Mouse (Mus musculus): ENCODE results near the gene Trim47. TPM values are rescaled to one million over a fixed set of nuclear protein-coding genes. Genes with fewer than 3 reads are reported as not detected.
A peak's percentile ranks its signal among the peaks of the same experiment; 100 is the strongest.

The Trim47 gene
- polyA plus RNA-seq, 1 experiment = 95.4 TPM

DNA sequence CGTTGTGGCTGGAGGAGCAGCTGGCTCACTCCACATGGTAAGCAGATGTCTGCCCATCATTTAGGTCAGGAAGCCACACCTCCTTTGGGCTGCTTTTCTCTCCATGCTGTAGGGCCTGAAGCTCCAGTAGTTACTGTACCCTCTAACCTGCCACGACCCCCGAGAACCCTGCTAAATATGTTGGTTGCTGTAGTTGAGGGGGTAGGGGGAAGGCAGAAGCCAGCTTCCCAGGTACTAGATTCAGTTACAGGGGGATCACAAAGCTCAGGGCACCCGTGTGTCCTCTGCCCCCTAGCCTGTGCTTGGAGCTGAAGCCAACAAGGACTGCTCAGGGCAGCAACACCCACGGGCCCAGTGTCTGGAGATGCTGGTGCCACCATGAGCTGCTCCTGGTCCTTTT, 6.5 kb upstream of the Trim47 start:
- TF ChIP-seq FOSL1 (IDR thresholded peaks at IDR 0.05; ENCODE audit: insufficient read depth, low read length, poor library complexity, severe bottlenecking) (no peak), CTCF (IDR thresholded peaks at IDR 0.05; ENCODE audit: control insufficient read depth, insufficient read depth, insufficient read length) (no peak), CEBPB (IDR thresholded peaks at IDR 0.05; ENCODE audit: low read depth) (no peak), MYOD1 (IDR thresholded peaks at IDR 0.05; ENCODE audit: control insufficient read depth, insufficient read length, low read depth) (no peak), USF1 (IDR thresholded peaks at IDR 0.05; ENCODE audit: low read depth) (no peak), MAX (IDR thresholded peaks at IDR 0.05) (no peak), MYOG (IDR thresholded peaks at IDR 0.05; ENCODE audit: control insufficient read depth, extremely low read depth, insufficient read length) (no peak)
- H3K36me3 ChIP-seq (ENCODE audit: control insufficient read depth, insufficient read depth) = peaks cover 52% of the 10 kb centered on the region
- no peak overlapping the region for H3K4me3 ChIP-seq (ENCODE audit: insufficient read depth, poor library complexity, severe bottlenecking)
- H3ac ChIP-seq (ENCODE audit: control insufficient read depth, insufficient read length, low read depth) = no peak overlapping the region
- peaks cover 28% of the 10 kb centered on the region for H3K79me3 ChIP-seq (ENCODE audit: low read depth)
- H3K79me2 ChIP-seq (ENCODE audit: control insufficient read depth, insufficient read depth) = peaks cover 52% of the 10 kb centered on the region
- no peaks in the 10 kb centered on the region for H3K27me3 ChIP-seq (ENCODE audit: control insufficient read depth, insufficient read depth, insufficient read length)

- H3K79me2 ChIP-seq (ENCODE audit: control insufficient read depth, insufficient read depth) = peaks cover 44% of the 10 kb centered on the region
- H3K4me3 ChIP-seq (ENCODE audit: insufficient read depth, poor library complexity, severe bottlenecking) = no peak overlapping the region
- H3K36me3 ChIP-seq (ENCODE audit: control insufficient read depth, insufficient read depth) = peaks cover 52% of the 10 kb centered on the region
- no peaks in the 10 kb centered on the region for H3K27me3 ChIP-seq (ENCODE audit: control insufficient read depth, insufficient read depth, insufficient read length)
- no peak for TF ChIP-seq CTCF (IDR thresholded peaks at IDR 0.05; ENCODE audit: control insufficient read depth, insufficient read depth, insufficient read length)
- TF ChIP-seq MYOD1 (IDR thresholded peaks at IDR 0.05; ENCODE audit: control insufficient read depth, insufficient read length, low read depth) = no peak
- TF ChIP-seq FOSL1 (IDR thresholded peaks at IDR 0.05; ENCODE audit: insufficient read depth, low read length, poor library complexity, severe bottlenecking) = no peak
- TF ChIP-seq MYOG (IDR thresholded peaks at IDR 0.05; ENCODE audit: control insufficient read depth, extremely low read depth, insufficient read length) = no peak
- TF ChIP-seq MAX (IDR thresholded peaks at IDR 0.05) = no peak
- no peak for TF ChIP-seq USF1 (IDR thresholded peaks at IDR 0.05; ENCODE audit: low read depth)
- TF ChIP-seq CEBPB (IDR thresholded peaks at IDR 0.05; ENCODE audit: low read depth) = no peak
- H3ac ChIP-seq (ENCODE audit: control insufficient read depth, insufficient read length, low read depth) = no peak overlapping the region
- H3K79me3 ChIP-seq (ENCODE audit: low read depth) = peaks cover 20% of the 10 kb centered on the region
These were observed 5.6 kb upstream of the Trim47 start for GRCm38 (mm10) chr11:116132366-116133333.

GRCm38 (mm10) chr11:116131349-116132170, 4.5 kb upstream of the Trim47 start:
- TF ChIP-seq MAX (IDR thresholded peaks at IDR 0.05) = no peak
- TF ChIP-seq MYOD1 (IDR thresholded peaks at IDR 0.05; ENCODE audit: control insufficient read depth, insufficient read length, low read depth) = no peak
- TF ChIP-seq CEBPB (IDR thresholded peaks at IDR 0.05; ENCODE audit: low read depth) = no peak
- TF ChIP-seq FOSL1 (IDR thresholded peaks at IDR 0.05; ENCODE audit: insufficient read depth, low read length, poor library complexity, severe bottlenecking) = no peak
- no peak for TF ChIP-seq USF1 (IDR thresholded peaks at IDR 0.05; ENCODE audit: low read depth)
- no peak for TF ChIP-seq CTCF (IDR thresholded peaks at IDR 0.05; ENCODE audit: control insufficient read depth, insufficient read depth, insufficient read length)
- no peak for TF ChIP-seq MYOG (IDR thresholded peaks at IDR 0.05; ENCODE audit: control insufficient read depth, extremely low read depth, insufficient read length)
- no peak overlapping the region for H3K4me3 ChIP-seq (ENCODE audit: insufficient read depth, poor library complexity, severe bottlenecking)
- H3K27me3 ChIP-seq (ENCODE audit: control insufficient read depth, insufficient read depth, insufficient read length) = no peaks in the 10 kb centered on the region
- peaks cover 33% of the 10 kb centered on the region for H3K79me2 ChIP-seq (ENCODE audit: control insufficient read depth, insufficient read depth)
- H3K79me3 ChIP-seq (ENCODE audit: low read depth) = peaks cover 9% of the 10 kb centered on the region
- H3ac ChIP-seq (ENCODE audit: control insufficient read depth, insufficient read length, low read depth) = peak overlapping the region; percentile 14
- H3K36me3 ChIP-seq (ENCODE audit: control insufficient read depth, insufficient read depth) = peaks cover 50% of the 10 kb centered on the region

- Histone ChIP-seq H3K4me3 (ENCODE audit: insufficient read depth, poor library complexity, severe bottlenecking) (peak within 1 kb of the TSS; percentile 45), H3K27me3 (ENCODE audit: control insufficient read depth, insufficient read depth, insufficient read length) (no peaks in the 10 kb centered on the region), H3K36me3 (ENCODE audit: control insufficient read depth, insufficient read depth) (peaks cover 51% of the 10 kb centered on the region), H3K79me2 (ENCODE audit: control insufficient read depth, insufficient read depth) (peaks cover 24% of the 10 kb centered on the region), H3K79me3 (ENCODE audit: low read depth) (peaks cover under 1% of the 10 kb centered on the region), H3ac (ENCODE audit: control insufficient read depth, insufficient read length, low read depth) (peak within 1 kb of the TSS; percentile 75)
- TF ChIP-seq USF1 (IDR thresholded peaks at IDR 0.05; ENCODE audit: low read depth) = no peak
- TF ChIP-seq CEBPB (IDR thresholded peaks at IDR 0.05; ENCODE audit: low read depth) = no peak
- TF ChIP-seq MYOG (IDR thresholded peaks at IDR 0.05; ENCODE audit: control insufficient read depth, extremely low read depth, insufficient read length) = no peak
- peak; percentile 99 for TF ChIP-seq MAX (IDR thresholded peaks at IDR 0.05)
- TF ChIP-seq FOSL1 (IDR thresholded peaks at IDR 0.05; ENCODE audit: insufficient read depth, low read length, poor library complexity, severe bottlenecking) = no peak
- no peak for TF ChIP-seq MYOD1 (IDR thresholded peaks at IDR 0.05; ENCODE audit: control insufficient read depth, insufficient read length, low read depth)
- peak; percentile 100 for TF ChIP-seq CTCF (IDR thresholded peaks at IDR 0.05; ENCODE audit: control insufficient read depth, insufficient read depth, insufficient read length)
These were observed 3.6 kb upstream of the Trim47 start, which contains the start of gene Trim65 for GRCm38 (mm10) chr11:116130488-116131205. Gene Trim65 (minus strand): TSS chr11:116131128.

All from C2C12 (cell line).